Mouse (Mus musculus) bone marrow, adult 2 months (tissue): ENCODE results near the gene Map3k6.

ENCODE experiments used
- CTCF ChIP-seq: fragments of 200-500 bp; IDR thresholded peaks from 2 replicates; pipeline ENCODE4 v1.5.1; 2011; ENCODE audit warnings: low read length, control low read depth; ENCODE audit not compliant: control insufficient read depth, insufficient read depth
- POLR2A ChIP-seq: fragments of 200-500 bp; IDR thresholded peaks from 2 replicates; pipeline ENCODE4 v1.6.1; 2011; ENCODE audit warnings: low read depth, mild to moderate bottlenecking, control low read depth, low read length, borderline replicate concordance; ENCODE audit not compliant: control insufficient read depth

- no peak for TF ChIP-seq CTCF
- TF ChIP-seq POLR2A, result no peak
Observed at GRCm38 (mm10) chr4:133198337-133199180, 42.1 kb upstream of the Map3k6 start.
